Mouse (Mus musculus): ENCODE data around the gene L2hgdh.

L2hgdh gene

GRCm38 (mm10) chr12:69729246-69729645, 4.6 kb upstream of the L2hgdh start:
- no peak for DNase-seq (ENCODE audit: low spot score)

- DNase-seq (ENCODE audit: low spot score), result no peak
Measured at GRCm38 (mm10) chr12:69724018-69724710, 509 bp downstream of the L2hgdh start.

GRCm38 (mm10) chr12:69723376-69723775, 1.3 kb downstream of the L2hgdh start:
- DNase-seq (ENCODE audit: low spot score), result no peak

GRCm38 (mm10) chr12:69722857-69723256, 1.8 kb downstream of the L2hgdh start:
- no peak for DNase-seq (ENCODE audit: low spot score)

- DNase-seq (ENCODE audit: low spot score), result no peak
Measured at GRCm38 (mm10) chr12:69713628-69714027, 11.0 kb downstream of the L2hgdh start.

GRCm38 (mm10) chr12:69704799-69705458, 19.7 kb downstream of the L2hgdh start:
- DNase-seq (ENCODE audit: low spot score), result no peak

GRCm38 (mm10) chr12:69698352-69698751, 26.3 kb downstream of the L2hgdh start:
- DNase-seq (ENCODE audit: low spot score), result no peak

- no peak for DNase-seq (ENCODE audit: low spot score)
Measured at GRCm38 (mm10) chr12:69696746-69697145, 27.9 kb downstream of the L2hgdh start.

- DNase-seq (ENCODE audit: low spot score), result no peak
Measured at GRCm38 (mm10) chr12:69693471-69693870, 31.2 kb downstream of the L2hgdh start.

- DNase-seq (ENCODE audit: low spot score), result no peak
Measured at GRCm38 (mm10) chr12:69690714-69691113, 34.0 kb downstream of the L2hgdh start.

- no peak for DNase-seq (ENCODE audit: low spot score)
Measured at GRCm38 (mm10) chr12:69689094-69689493, 35.6 kb downstream of the L2hgdh start.

- DNase-seq (ENCODE audit: low spot score), result no peak
Measured at GRCm38 (mm10) chr12:69688368-69688767, 36.3 kb downstream of the L2hgdh start.

GRCm38 (mm10) chr12:69683537-69683936, 41.1 kb downstream of the L2hgdh start:
- peak; percentile 27 for DNase-seq (ENCODE audit: low spot score)

GRCm38 (mm10) chr12:69682788-69683419, 41.8 kb downstream of the L2hgdh start:
- no peak for DNase-seq (ENCODE audit: low spot score)

GRCm38 (mm10) chr12:69682065-69682787, 42.4 kb downstream of the L2hgdh start:
- DNase-seq (ENCODE audit: low spot score), result peak; percentile 51

GRCm38 (mm10) chr12:69681566-69682061, 43.1 kb downstream of the L2hgdh start, which contains the start of gene Sos2:
TSS of gene Sos2 (minus strand) at chr12:69681852.
- no peak for DNase-seq (ENCODE audit: low spot score)

GRCm38 (mm10) chr12:69680635-69681565, 43.8 kb downstream of the L2hgdh start:
- no peak for DNase-seq (ENCODE audit: low spot score)

GRCm38 (mm10) chr12:69676157-69676556, 48.5 kb downstream of the L2hgdh start:
- no peak for DNase-seq (ENCODE audit: low spot score)

- DNase-seq (ENCODE audit: low spot score), result no peak
Measured at GRCm38 (mm10) chr12:69674576-69675537, 49.8 kb downstream of the L2hgdh start.

GRCm38 (mm10) chr12:69674176-69674575, 50.5 kb downstream of the L2hgdh start:
- DNase-seq (ENCODE audit: low spot score), result no peak
